Mouse (Mus musculus) kidney, embryonic 14.5 days (tissue): Measurements from ENCODE around the gene Babam2. TPM values are rescaled to one million over a fixed set of nuclear protein-coding genes. Genes with fewer than 3 reads are reported as not detected.

ENCODE experiments used
- microRNA-seq: library from miRNA; unstranded; fragments of <30 nt; microRNA quantifications from one replicate; pipeline ENCODE4, GENCODE M21; 2016
- polyA plus RNA-seq: library from polyadenylated mRNA; unstranded; fragments of >200 nt; fragmentation: Nextera tagmentation; extraction: Ambion mirVana; gene quantifications from 2 replicates; pipeline ENCODE4 v1.2.1, GENCODE M21; 2014

The Babam2 gene
- polyA plus RNA-seq, 1 experiment from 2014 or later = 60.6 TPM

Small RNA genes lying within 50 kb of the gene (microRNA-seq; reads per million reads assigned to microRNA genes)
- not detected for gene Mir3473e

Other genes with a start within 250 kb of the Babam2 start
- 27.4 and 55.0 TPM in 2 replicates for gene Zfp512, start 245.3 kb upstream of the Babam2 start, polyA plus RNA-seq
- 0.08 and 0.09 TPM in 2 replicates for gene 4930548H24Rik, start 211.9 kb upstream of the Babam2 start, polyA plus RNA-seq
- gene Gpn1, start 202.9 kb upstream of the Babam2 start, polyA plus RNA-seq = 55.8 and 72.0 TPM in 2 replicates
- gene Slc4a1ap, start 170.7 kb upstream of the Babam2 start, polyA plus RNA-seq = 31.1 and 31.2 TPM in 2 replicates
- gene Supt7l, start 169.9 kb upstream of the Babam2 start, polyA plus RNA-seq = 18.5 and 23.8 TPM in 2 replicates
- 253 and 349 TPM in 2 replicates for gene Mrpl33, start 100.7 kb upstream of the Babam2 start, polyA plus RNA-seq
- gene Rbks, start 57 bp upstream of the Babam2 start, polyA plus RNA-seq = 3.1 and 3.2 TPM in 2 replicates